Mouse (Mus musculus): ENCODE measurements around the gene Gal3st2. TPM values are rescaled to one million over a fixed set of nuclear protein-coding genes. Genes with fewer than 3 reads are reported as not detected.
A peak's percentile ranks its signal among the peaks of the same experiment; 100 is the strongest.
"Not testable (repeated sequence)": the region's sequence is repeated elsewhere in the genome, so short reads cannot be mapped to it uniquely, and the experiment has no call there.

Gene Gal3st2
- polyA plus RNA-seq, 1 experiment from 2014 or later, result not detected

DNA sequence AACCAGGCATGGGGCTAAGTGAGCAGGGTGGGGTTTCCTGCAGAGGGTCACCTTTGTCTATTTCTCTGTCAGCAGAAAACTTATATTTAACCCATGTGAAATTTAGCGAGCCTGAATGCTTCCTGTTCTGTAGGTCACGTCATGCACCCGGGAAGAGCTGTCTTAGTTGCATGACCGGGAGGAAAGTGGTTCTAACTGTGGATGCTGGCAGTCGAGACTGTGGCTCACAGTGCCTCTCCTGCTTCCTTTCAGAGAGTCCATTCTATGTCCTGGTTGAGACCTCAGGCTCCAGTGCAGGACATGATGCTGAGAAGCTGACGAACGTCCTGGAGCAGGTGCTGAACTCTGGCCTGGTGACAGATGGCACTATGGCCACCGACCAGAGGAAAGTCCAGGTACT, 22.5 kb upstream of the Gal3st2 start:
- H3K27ac ChIP-seq (ENCODE audit: low read length); H3K4me3 ChIP-seq (ENCODE audit: low read depth, low read length); H3K9me3 ChIP-seq (ENCODE audit: control insufficient read depth, low read depth, low read length); H3K27me3 ChIP-seq (ENCODE audit: control insufficient read depth, insufficient read depth, low read length); ATAC-seq (ENCODE audit: insufficient number of reproducible peaks, insufficient read depth, low FRiP score, low read depth); H3K4me2 ChIP-seq (replicated peaks; ENCODE audit: low read depth, low read length); H3K9ac ChIP-seq (replicated peaks; ENCODE audit: low read depth, low read length); H3K36me3 ChIP-seq (ENCODE audit: control insufficient read depth, insufficient read depth, low read length); H3K4me1 ChIP-seq (ENCODE audit: control insufficient read depth, insufficient read depth, low read length): not testable (repeated sequence)
- 92% methylated on average over 7 of the region's 8 CpGs for WGBS

DNA sequence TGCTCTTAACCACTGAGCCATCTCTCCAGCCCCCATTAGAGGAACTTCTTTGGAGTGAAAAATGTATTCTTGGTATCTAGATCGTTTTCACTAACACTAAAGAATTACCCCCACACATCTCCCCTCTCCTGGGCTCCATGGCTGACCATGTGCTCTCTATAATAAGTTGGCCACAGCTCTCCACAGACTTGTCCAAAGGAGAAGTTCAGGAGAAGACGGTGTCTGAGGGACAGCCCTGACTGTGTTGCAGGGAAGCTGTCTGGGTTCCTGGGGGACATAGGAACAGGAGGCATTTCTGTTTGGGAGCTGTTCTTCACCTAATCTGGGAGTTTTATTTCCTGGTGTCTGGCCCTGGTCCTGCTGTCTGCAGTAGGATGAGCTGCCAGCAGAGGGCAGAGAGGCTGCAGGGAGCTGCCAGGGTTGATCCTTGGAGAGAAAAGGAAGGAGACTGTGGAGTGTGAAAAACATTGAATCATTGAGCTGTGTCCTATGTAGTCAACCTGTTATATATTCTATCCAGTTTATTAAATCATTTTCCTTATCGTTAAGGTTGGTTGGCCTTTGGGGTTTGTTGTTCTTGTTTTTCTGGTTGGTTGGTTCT, 15.2 kb upstream of the Gal3st2 start:
- H3K9ac ChIP-seq (replicated peaks; ENCODE audit: low read depth, low read length); H3K4me3 ChIP-seq (ENCODE audit: low read depth, low read length); H3K9me3 ChIP-seq (ENCODE audit: control insufficient read depth, low read depth, low read length); H3K4me1 ChIP-seq (ENCODE audit: control insufficient read depth, insufficient read depth, low read length); ATAC-seq (ENCODE audit: insufficient number of reproducible peaks, insufficient read depth, low FRiP score, low read depth); H3K27ac ChIP-seq (ENCODE audit: low read length); H3K36me3 ChIP-seq (ENCODE audit: control insufficient read depth, insufficient read depth, low read length); H3K27me3 ChIP-seq (ENCODE audit: control insufficient read depth, insufficient read depth, low read length); H3K4me2 ChIP-seq (replicated peaks; ENCODE audit: low read depth, low read length): not testable (repeated sequence)
- WGBS, result 63% methylated on average over 1 of the region's 3 CpGs

DNA sequence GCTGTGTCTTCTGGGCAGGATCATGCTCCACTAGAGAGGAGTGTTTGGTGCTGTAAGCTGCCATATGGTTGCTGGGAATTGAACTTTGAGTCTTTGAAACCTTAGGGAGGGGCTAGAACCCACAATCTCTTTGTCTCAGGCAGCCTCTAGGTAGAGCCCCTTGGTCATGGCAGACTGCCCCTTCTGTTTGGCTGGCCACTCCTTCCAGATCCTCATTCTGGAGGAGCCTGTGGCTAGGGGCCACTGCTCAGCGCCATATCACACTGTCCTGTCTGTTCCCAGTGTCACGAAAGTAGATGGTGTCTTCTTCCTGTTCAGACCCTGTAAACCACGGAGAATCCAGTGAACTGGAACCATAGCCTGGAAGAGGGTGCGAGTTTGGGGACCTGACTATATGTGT, 5.3 kb upstream of the Gal3st2 start:
- not testable (repeated sequence) for H3K9me3 ChIP-seq (ENCODE audit: control insufficient read depth, low read depth, low read length); H3K27me3 ChIP-seq (ENCODE audit: control insufficient read depth, insufficient read depth, low read length); H3K4me1 ChIP-seq (ENCODE audit: control insufficient read depth, insufficient read depth, low read length); H3K4me3 ChIP-seq (ENCODE audit: low read depth, low read length); H3K9ac ChIP-seq (replicated peaks; ENCODE audit: low read depth, low read length); H3K27ac ChIP-seq (ENCODE audit: low read length); H3K36me3 ChIP-seq (ENCODE audit: control insufficient read depth, insufficient read depth, low read length); H3K4me2 ChIP-seq (replicated peaks; ENCODE audit: low read depth, low read length); ATAC-seq (ENCODE audit: insufficient number of reproducible peaks, insufficient read depth, low FRiP score, low read depth)
- 83% methylated on average over 4 of the region's 4 CpGs for WGBS

DNA sequence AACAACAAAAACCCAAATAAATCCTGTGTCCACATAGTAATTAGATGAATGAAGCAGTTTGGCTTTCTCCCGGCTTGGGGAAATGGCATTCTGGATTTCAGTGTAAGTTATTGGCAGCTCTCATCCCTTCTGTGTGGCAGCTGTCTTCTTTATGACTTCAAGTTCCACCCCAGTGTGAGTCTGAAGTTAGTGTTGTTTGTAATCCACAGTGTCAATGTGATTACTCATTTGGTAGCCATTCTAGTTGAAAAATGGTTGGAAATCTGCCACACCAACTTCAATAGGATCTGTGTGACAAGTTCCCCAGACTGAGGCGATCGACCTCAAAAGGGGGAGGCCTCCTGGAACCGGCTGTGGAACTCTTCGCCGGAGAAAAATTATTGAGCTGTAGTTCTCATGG, 3.7 kb upstream of the Gal3st2 start:
- Histone ChIP-seq H3K9me3 (ENCODE audit: control insufficient read depth, low read depth, low read length) (no peaks in the 10 kb centered on the region), H3K4me2 (replicated peaks; ENCODE audit: low read depth, low read length) (no peak overlapping the region), H3K27ac (ENCODE audit: low read length) (no peak overlapping the region), H3K4me3 (ENCODE audit: low read depth, low read length) (no peak overlapping the region), H3K4me1 (ENCODE audit: control insufficient read depth, insufficient read depth, low read length) (no peaks in the 10 kb centered on the region), H3K9ac (replicated peaks; ENCODE audit: low read depth, low read length) (no peak overlapping the region), H3K36me3 (ENCODE audit: control insufficient read depth, insufficient read depth, low read length) (no peaks in the 10 kb centered on the region), H3K27me3 (ENCODE audit: control insufficient read depth, insufficient read depth, low read length) (no peaks in the 10 kb centered on the region)
- ATAC-seq (ENCODE audit: insufficient number of reproducible peaks, insufficient read depth, low FRiP score, low read depth), result no peak
- WGBS, result 47% methylated on average over 6 of the region's 6 CpGs

DNA sequence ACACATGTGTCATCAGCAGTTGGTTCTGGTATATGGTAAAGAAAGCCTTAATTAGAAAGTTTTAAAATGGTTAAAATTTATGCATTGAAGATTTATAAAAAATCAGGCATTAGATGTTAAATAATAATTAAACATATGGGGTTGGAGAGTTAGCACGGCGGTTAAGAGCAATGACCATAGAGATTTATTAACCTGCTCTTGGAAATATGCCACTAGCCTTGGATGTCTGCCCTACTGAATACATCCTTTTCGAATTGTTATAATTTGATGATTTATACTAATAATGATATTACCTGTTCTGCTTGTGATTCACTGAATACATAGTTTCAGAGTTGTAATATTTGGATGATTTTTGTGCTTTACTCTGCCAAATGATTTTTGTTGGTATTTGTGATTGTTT, 3.1 kb upstream of the Gal3st2 start:
- H3K27me3 ChIP-seq (ENCODE audit: control insufficient read depth, insufficient read depth, low read length), result no peaks in the 10 kb centered on the region
- no peak overlapping the region for H3K4me2 ChIP-seq (replicated peaks; ENCODE audit: low read depth, low read length)
- 48% methylated on average over 3 of the region's 3 CpGs for WGBS
- H3K4me1 ChIP-seq (ENCODE audit: control insufficient read depth, insufficient read depth, low read length), result no peaks in the 10 kb centered on the region
- no peaks in the 10 kb centered on the region for H3K9me3 ChIP-seq (ENCODE audit: control insufficient read depth, low read depth, low read length)
- no peak overlapping the region for H3K9ac ChIP-seq (replicated peaks; ENCODE audit: low read depth, low read length)
- no peak overlapping the region for H3K4me3 ChIP-seq (ENCODE audit: low read depth, low read length)
- H3K36me3 ChIP-seq (ENCODE audit: control insufficient read depth, insufficient read depth, low read length), result no peaks in the 10 kb centered on the region
- no peak overlapping the region for H3K27ac ChIP-seq (ENCODE audit: low read length)
- ATAC-seq (ENCODE audit: insufficient number of reproducible peaks, insufficient read depth, low FRiP score, low read depth), result no peak

DNA sequence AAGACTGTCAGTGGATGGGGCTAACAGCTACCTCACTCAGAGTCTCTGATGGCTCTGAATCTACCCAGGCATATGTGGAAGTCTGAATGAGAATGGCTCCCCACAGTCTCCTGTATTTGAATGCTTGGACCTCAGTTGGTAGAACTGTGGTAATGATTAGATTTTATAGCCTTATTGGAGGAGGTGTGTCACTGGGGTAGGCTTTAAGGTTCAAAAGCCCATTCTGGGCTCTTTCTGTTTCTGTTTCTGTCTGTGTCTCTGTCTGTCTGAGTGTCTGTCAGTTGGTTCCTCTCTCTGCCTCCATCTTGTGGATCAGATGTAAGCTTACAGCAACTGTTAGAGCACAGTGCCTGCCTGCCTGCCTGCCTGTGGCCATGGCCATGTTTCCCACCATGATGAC, 1.5 kb upstream of the Gal3st2 start:
- Histone ChIP-seq H3K9me3 (ENCODE audit: control insufficient read depth, low read depth, low read length) (no peaks in the 10 kb centered on the region), H3K4me1 (ENCODE audit: control insufficient read depth, insufficient read depth, low read length) (no peaks in the 10 kb centered on the region), H3K36me3 (ENCODE audit: control insufficient read depth, insufficient read depth, low read length) (no peaks in the 10 kb centered on the region), H3K27ac (ENCODE audit: low read length) (no peak overlapping the region), H3K4me3 (ENCODE audit: low read depth, low read length) (no peak overlapping the region), H3K4me2 (replicated peaks; ENCODE audit: low read depth, low read length) (no peak overlapping the region), H3K27me3 (ENCODE audit: control insufficient read depth, insufficient read depth, low read length) (no peaks in the 10 kb centered on the region), H3K9ac (replicated peaks; ENCODE audit: low read depth, low read length) (no peak overlapping the region)
- no peak for ATAC-seq (ENCODE audit: insufficient number of reproducible peaks, insufficient read depth, low FRiP score, low read depth)

DNA sequence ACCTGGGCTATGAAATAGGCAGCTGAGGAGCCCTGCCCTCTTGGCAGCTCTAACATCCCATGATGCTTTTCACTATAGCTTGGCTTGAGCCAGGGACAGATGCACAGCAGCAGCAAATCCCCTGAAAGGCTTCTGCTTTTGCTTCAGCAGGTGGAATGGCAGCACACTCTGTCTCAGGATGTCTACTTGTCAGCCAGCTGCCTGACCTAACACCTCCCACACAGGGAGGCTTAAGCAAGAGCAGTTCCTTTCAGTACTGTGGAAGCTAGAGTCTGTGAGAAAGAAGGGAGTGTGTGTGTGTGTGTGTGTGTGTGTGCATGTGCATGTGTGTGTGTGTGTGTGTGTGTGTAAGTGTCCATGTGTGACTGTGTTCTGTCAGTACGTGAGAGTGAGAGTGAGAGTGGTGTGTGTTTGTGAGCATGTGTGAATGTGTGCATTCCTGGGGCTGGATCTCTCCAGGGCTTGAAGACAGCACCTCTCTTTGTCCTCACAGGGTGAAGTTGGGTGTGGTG, 10.5 kb downstream of the Gal3st2 start:
- H3K4me2 ChIP-seq (replicated peaks; ENCODE audit: low read depth, low read length); H3K27ac ChIP-seq (ENCODE audit: low read length); H3K4me3 ChIP-seq (ENCODE audit: low read depth, low read length); H3K9ac ChIP-seq (replicated peaks; ENCODE audit: low read depth, low read length); H3K9me3 ChIP-seq (ENCODE audit: control insufficient read depth, low read depth, low read length); H3K36me3 ChIP-seq (ENCODE audit: control insufficient read depth, insufficient read depth, low read length); H3K4me1 ChIP-seq (ENCODE audit: control insufficient read depth, insufficient read depth, low read length); H3K27me3 ChIP-seq (ENCODE audit: control insufficient read depth, insufficient read depth, low read length): not testable (repeated sequence)
- ATAC-seq (ENCODE audit: insufficient number of reproducible peaks, insufficient read depth, low FRiP score, low read depth), result peak; percentile 18; the same call in 1 of the 2 replicates
- WGBS, result 58% methylated on average over 1 of the region's 1 CpGs

DNA sequence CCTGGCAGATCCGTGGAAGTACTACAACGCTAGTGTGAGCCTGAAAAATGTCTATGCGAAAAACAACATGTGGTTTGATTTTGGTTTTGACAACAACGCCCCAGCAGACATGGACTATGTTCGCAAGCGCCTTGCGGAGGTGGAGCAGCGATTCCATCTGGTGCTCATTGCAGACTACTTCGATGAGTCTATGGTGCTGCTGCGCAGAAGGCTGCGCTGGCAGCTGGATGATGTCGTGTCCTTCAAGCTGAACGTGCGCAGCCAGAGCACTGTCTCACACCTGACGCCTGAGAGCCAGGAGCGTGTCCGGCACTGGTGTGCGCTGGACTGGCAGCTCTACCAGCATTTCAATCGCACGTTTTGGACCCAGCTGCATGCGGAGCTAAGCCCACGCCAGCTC, 13.3 kb downstream of the Gal3st2 start:
- H3K9ac ChIP-seq (replicated peaks; ENCODE audit: low read depth, low read length); H3K36me3 ChIP-seq (ENCODE audit: control insufficient read depth, insufficient read depth, low read length); H3K4me3 ChIP-seq (ENCODE audit: low read depth, low read length); H3K27me3 ChIP-seq (ENCODE audit: control insufficient read depth, insufficient read depth, low read length); H3K27ac ChIP-seq (ENCODE audit: low read length); H3K9me3 ChIP-seq (ENCODE audit: control insufficient read depth, low read depth, low read length); H3K4me1 ChIP-seq (ENCODE audit: control insufficient read depth, insufficient read depth, low read length); H3K4me2 ChIP-seq (replicated peaks; ENCODE audit: low read depth, low read length); ATAC-seq (ENCODE audit: insufficient number of reproducible peaks, insufficient read depth, low FRiP score, low read depth): not testable (repeated sequence)
- WGBS, result 88% methylated on average over 9 of the region's 22 CpGs

DNA sequence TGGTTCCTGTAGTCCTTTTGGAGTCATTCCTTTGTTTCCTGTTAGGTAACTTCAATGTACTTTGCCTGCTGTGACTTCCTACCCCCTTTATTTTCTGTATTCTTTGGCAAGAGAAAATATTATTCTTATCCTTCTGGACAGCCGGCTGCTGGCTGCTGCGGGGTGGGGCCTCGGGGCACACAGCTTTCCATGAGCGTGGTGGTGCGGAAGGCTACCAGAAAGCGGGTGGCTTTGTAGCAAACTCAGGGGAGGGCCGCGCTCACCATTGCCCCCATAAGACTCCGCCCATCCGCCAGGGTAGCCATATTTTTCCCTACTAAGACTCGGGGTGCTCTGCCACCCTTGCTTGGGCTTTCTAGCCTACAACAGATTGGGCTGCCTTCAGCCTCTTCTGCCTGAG, 20.7 kb downstream of the Gal3st2 start:
- not testable (repeated sequence) for H3K4me1 ChIP-seq (ENCODE audit: control insufficient read depth, insufficient read depth, low read length); H3K4me2 ChIP-seq (replicated peaks; ENCODE audit: low read depth, low read length); H3K9me3 ChIP-seq (ENCODE audit: control insufficient read depth, low read depth, low read length); H3K9ac ChIP-seq (replicated peaks; ENCODE audit: low read depth, low read length); H3K36me3 ChIP-seq (ENCODE audit: control insufficient read depth, insufficient read depth, low read length); H3K27me3 ChIP-seq (ENCODE audit: control insufficient read depth, insufficient read depth, low read length); H3K27ac ChIP-seq (ENCODE audit: low read length); H3K4me3 ChIP-seq (ENCODE audit: low read depth, low read length)
- no CpG with 5 or more reads among the region's 11 CpGs for WGBS
- ATAC-seq (ENCODE audit: insufficient number of reproducible peaks, insufficient read depth, low FRiP score, low read depth), result 0 out of 2 replicates have a peak, but pooled peaks have one; percentile 69

Data from stomach, embryonic 14.5 days (tissue).